Mouse (Mus musculus) B cell, adult 2 months (primary cell): Measurements from ENCODE around the gene Exosc6.
A peak's percentile ranks its signal among the peaks of the same experiment; 100 is the strongest.
"Not testable (repeated sequence)": the region's sequence is repeated elsewhere in the genome, so short reads cannot be mapped to it uniquely, and the experiment has no call there.

ENCODE experiments used
- DNase-seq, 2 experiments: peaks; one replicate each; pipeline ENCODE4 v3.0.0; 2022

The Exosc6 gene

DNA sequence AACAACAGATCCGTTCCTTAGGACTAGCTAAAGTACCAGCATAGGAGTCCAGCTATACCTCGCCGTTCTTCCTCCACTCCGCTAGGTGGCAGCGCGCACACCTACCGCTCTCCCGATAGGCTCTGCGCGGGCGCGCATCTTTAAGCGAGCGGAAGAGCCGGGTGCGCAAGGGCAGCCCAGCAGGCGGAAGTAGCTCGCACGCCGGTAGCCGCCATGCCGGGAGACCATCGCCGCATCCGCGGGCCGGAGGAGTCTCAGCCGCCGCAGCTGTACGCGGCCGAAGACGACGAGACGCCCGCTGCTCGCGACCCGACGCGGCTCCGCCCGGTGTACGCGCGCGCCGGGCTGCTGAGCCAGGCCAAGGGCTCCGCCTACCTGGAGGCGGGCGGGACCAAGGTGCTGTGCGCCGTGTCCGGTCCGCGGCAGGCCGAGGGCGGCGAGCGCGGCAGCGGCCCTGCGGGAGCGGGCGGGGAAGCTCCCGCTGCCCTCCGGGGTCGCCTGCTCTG, at the start of gene Exosc6:
TSS of gene Exosc6 (plus strand) at position 182 of the 506 bp plus-strand sequence.
- DNase-seq, result peak; percentile 91 to 93

DNA sequence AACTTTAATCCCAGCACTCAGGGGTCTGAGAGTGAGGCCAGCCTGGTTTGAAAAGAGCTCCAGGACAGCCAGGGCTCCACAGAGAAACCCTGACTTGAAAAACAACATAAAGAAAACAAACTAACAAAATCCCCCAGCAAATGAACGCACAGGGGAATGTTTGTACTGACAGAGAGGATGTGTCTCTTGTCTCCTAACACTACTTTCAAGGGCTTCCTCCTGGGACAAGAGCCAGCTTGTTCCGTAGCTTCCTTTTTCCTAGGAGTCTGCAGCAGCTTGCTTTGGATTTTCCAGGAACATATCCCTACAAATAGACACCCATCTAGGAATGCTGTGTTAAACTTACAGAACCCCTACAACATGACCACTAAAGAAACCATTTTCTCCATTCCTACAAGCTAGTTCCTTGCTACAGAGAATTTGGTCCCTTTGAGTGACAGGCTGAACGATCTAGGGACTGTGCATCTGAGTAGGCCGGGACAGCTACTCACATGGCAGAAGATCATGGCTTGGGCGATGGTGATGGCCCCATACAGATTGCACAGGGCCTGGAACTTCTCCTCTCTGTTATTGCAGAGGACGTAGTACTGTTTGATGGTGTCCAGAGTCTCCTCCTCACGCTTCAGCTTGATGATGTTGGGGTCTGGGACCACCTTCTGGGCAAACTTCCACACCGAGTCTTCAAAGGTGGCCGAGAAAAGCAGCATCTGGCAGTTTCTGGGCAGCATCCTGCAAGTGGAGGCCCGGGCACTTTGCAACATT, 45.7 kb upstream of the Exosc6 start:
- not testable (repeated sequence) for DNase-seq

DNA sequence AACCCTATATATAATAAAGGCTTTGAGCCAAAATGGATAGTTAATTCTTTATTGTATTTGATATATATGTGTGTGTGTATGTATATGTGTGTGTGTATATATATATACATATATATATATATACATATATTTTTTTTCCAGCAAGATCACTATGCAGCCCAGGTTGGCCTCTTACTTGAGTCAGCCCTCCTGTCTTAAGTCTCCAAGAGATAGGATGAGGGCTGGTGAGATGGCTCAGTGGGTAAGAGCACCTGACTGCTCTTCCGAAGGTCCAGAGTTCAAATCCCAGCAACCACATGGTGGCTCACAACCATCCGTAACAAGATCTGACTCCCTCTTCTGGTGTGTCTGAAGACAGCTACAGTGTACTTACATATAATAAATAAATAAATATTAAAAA, 29.5 kb upstream of the Exosc6 start:
- DNase-seq, result not testable (repeated sequence)

DNA sequence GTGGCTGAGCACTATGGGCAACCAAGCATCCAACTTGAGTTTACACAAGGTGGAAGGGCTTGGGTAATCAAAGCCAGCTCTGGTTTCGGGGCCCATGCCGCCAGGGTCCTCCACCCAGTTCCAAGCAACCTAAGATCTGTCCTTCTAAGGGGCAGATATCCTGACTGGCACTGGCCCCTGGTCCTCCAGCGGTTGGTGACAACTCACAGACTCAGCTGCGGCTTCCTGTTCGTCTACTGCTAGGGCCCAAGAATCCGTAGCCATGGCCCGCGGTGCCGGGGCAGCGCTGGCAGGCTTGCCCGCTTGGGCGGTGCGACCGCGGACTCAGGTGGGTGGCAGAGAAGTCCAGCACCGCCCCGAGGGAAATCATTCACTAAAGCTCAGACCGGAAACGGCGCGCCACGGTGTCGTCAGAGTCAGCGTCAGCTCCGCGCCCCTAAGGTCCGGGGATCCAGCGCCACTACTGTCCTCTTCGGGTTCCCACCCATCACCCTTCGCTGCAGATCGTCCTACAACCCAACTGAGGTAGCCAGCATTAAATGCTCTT, 28.7 kb upstream of the Exosc6 start:
- peak; percentile 88 to 89 for DNase-seq

DNA sequence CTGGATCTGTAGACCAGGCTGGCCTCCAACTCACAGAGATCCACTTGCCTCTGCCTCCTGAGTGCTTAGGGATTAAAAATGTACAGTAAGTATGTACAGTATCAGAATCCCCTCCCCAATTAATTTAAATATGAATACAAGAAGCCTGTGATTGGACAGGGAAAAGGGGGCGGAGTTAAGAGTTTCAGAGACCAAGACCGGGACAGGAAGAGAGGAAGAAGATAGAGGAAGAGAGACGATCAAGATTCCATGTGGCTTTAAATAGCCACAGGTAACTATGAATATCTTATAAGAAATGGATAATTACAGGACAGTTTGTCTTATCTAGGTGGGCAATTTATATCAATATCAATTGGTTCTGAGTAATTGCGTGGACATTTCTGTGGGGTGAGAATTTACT, 26.6 kb upstream of the Exosc6 start:
- no peak for DNase-seq

DNA sequence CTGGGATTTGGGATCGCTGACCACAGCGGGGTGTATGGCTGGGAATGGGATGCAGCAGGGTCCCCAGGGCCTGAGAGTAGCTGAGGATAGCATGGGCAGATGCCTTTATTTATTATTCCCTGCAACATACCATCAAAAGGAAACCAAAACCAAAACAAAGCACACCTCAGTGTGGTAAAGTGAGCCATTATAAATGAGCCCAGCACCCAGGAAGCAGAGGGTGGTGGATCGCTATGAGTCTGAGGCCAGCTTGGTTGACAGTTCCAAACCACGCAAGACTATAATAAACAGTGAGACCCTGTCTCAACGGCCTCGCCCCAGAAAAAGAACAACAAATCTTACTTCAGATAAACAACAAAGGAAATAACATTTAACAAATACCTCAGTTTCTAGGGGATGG, 26.1 kb upstream of the Exosc6 start:
- DNase-seq, result peak in 1 of 2 experiments; percentile 6

DNA sequence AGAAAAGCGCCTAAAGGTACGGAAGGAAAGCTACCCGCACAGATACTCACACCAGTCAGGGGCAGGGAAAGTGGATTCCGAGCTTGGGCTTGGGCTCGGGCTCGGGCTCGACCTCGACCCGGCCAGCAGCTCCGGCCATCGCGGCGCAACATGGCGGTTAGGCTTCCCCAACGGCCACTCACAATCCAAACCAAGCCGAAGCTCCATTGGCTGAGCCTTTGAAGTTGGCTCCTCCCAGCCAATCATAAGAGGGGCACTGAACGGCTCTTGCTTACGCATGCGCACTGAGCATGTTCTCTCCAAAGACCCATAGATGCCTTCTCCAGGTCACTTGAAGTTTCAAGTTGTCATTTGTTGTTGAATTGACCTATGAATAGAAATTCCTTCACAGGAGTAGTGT, 24.6 kb upstream of the Exosc6 start, which contains the start of gene Ddx19b:
TSS of gene Ddx19b (minus strand) at position 180 of the 400 bp plus-strand sequence.
- DNase-seq, result no peak

DNA sequence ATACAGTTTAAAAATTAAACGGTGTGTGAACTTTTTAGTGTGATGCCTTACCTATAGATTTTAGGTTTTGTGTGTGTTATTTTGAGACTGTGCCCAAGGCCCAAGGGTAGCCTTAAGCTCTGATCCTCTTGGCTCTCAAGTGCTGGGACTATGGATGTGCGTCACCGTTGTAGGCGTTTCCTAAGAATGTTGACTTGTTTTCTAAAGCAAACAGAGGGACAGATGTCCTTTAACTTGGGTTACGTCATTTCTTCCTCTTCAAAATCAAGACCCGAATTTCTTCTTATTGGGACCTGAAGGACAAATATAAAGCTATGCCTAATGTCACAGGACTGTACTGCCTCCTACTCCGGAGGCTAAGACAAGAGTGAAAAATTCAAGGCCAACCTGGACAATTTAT, 23.2 kb upstream of the Exosc6 start, which contains the start of gene Aars:
TSS of gene Aars (plus strand) at position 229 of the 400 bp plus-strand sequence.
- no peak for DNase-seq

DNA sequence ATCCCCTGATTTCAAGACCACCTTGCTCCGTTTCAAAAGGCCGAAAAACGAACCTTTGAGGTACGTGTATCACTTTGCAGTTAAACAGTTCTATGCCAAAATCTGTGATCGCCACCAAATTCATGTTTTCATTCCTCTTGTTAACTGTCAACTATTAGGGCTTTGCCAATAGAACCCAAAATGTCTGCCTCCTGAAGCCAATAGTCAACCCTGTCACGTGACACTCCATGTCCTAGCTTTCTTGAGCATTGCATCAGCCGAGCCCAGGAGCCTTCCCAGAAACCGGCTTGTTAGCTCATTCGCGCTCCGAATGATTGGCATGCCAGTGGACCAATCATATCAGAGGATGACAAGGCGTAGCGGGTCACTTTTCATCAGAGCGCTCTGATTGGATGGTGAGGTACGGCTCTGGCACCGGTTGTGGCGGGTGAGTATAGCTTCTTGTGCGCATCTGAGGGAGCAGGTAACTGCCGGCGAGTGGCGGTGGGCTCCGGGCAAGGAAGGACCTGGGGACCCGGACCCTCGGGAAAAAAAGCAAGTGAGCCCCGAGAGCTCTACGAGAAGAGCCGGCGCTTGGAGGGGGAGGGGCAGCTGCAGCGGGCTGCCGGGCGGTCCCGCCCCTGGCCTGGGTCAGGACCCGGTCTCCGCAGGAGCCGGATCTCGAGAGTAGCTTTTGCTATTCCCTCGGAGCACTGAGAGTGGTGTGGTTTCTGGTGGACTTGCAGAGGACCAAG, 22.5 kb upstream of the Exosc6 start:
- DNase-seq, result peak; percentile 91 to 92

DNA sequence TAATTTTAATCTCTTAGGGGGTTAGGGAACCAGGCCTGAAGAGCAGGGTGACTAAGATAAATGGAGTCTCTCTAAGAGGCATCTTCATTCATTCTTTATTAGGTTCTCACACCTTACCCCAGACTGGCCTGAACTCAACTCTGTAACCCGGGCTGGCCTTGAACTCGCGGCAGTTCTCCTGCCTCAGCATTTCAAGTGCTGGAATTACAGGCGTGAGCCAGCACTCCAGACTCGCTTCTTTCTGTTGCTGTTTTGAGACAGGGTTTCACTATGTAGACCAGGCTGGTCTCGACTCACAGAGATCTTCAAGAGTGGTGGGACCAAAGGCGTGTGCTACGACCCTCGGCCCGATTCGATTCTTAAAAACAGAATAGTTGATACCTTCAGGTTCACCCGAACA, 21.9 kb upstream of the Exosc6 start:
- DNase-seq, result peak; percentile 56 to 58

DNA sequence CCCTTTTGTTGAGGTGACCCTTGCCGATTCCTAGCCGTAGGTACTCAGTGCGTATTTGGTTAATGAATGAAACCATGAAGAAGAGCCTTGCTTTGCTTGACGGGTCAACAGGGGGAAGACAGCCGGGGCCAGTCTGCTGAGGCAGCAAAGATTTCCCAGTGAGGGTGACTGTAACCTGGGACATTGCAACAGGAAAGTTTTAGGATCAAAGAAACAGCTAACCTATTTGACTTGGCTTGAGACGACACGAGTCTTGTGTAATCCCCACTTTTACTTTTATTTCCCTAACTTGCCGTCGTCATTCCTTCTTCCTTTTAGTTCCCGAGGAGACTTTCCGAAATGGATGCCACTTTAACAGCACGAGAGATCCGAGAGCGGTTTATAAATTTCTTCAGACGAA, 19.5 kb upstream of the Exosc6 start:
- DNase-seq, result no peak

DNA sequence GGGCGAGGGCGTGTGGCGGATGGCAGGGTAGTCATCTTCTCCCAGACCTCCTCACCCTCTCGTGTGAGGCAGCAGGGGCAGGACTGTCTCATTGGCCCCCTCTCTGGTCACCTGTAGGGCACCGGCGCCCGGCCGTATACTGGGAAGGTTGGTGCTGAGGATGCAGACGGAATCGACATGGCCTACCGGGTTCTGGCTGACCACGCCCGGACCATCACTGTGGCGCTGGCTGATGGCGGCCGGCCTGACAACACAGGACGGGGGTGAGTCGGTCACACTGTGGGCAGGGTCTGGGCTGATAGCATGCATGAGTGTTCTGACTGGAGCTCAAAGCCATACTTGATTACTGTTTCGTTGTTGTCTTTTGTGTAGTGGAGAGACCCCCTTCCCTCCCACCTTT, 13.6 kb upstream of the Exosc6 start:
- DNase-seq, result no peak

DNA sequence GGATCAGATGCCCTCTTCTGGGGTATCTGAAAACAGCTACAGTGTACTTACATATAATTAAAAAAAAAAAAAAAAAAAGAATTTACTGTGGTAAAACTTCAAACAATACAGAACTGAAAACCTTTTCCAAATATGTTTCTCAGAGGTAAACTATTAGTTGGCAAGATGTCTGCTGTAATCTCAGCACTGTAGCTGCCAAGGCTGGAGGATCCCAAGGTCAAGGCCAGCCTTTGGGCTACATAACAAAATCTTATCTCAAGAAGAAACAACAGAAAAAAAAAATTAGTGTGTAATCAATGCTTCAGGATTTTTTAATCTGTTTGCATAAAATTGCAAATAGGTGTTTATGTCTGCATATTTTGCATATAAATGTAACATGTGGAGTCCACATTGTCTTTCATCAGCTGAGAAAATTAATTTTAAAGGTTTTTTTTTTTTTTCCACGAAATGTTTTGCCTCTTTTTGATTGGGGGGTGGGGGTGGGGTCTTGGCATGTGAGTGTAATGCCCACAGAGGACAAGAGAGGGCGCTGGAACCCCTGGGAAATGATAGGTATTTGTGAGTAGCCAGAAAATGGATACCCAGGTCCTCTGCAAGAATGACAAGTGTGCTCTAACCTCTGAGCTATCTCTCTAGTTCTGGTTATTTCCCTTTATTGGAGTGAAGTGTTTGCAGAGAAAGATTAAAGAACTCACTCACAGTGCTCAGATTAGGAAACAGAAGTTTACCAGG, 12.0 kb upstream of the Exosc6 start:
- DNase-seq, result peak in 1 of 2 experiments; percentile 26

DNA sequence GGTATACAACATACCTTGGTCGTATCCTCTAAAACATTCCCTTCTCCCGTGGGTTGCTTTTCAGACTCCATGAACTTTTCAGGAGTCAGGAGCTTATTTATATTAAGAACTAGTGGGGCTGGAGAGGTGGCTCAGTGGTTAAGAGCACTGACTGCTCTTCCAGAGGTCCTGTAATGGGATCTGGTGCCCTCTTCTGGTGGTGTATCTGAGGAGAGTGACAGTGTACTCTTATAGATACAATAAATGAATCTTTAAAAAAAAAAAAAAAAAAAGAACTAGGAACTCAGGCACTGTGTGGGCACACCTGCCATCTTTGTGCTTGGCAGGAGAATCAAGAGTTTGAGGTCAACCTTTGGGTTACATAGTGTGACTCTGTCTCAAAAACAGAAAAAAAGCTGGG, 7.4 kb upstream of the Exosc6 start:
- DNase-seq, result peak; percentile 38

DNA sequence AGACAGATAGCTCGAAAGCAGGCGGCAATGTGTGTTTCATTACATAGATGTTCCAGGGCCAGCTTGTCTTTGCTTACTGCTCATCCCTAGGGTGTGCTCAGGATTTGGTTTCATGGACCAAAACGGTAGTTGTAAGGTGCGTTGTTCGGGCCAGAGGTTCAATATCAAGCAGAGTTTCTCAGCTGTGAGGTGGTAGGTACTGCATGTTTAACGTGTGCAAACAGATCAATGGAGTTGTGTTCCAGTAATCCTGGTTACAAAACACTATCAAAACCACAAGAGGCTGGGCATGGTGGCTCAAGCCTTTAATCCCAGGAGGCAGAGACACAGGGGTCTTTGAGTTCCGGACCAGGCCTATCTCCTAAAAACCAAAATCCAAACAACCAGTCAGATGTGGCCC, 7.0 kb upstream of the Exosc6 start:
- no peak for DNase-seq

DNA sequence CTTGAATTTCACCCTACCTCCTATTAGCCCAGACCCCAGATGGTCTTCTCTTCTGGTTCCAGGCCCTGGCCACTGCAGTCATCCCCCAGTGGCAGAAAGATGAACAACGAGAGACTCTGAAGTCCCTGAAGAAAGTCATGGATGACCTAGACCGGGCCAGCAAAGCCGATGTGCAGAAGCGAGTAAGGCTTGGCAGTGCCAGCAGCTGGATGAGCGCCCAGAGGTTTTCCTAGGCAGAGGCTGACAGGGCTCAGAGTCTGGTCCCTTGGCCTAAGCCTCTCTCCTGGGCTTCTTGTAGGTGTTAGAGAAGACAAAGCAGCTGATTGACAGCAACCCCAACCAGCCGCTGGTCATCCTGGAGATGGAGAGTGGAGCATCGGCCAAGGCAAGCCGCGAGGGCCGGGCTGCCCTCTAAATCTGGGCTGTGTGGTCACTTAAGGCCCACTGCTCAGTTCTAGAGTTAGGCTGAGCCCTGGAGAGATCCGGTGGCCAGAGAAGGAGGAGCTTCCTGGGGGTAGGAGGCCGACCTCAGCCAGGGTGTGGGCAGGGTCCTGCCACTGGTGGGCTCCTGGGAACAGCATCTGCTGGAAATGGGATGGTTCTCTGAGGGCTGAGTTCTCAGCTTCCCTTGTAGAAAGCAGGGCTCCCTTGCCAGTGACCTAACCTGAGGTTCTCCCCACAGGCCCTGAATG, 2.2 kb upstream of the Exosc6 start:
- no peak for DNase-seq

DNA sequence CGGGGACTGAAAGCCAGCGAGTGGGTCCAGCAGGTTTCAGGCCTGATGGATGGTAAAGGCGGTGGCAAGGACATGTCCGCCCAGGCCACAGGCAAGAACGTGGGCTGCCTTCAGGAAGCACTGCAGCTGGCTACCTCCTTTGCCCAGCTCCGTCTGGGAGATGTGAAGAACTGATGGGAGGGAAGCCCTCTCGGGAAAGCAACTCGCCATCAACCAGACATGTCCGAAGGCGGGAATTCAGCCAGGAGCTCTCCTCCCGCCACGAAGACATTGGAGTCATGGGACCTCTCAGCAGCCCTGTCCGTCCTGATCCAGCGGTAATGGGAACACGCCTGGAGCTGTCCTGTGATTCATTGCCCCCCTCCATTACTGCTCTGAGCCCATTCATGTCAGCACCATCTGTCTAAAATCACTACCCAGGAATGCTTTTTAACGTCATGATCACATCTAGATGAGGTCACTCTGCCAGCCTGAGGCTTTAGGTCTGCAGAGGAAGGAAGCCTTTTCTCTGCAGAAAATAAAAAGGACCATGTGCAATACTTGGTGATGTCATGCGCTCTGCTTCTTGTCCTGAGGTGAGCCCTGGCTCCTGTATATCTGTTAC, 1.0 kb upstream of the Exosc6 start:
- DNase-seq, result no peak

DNA sequence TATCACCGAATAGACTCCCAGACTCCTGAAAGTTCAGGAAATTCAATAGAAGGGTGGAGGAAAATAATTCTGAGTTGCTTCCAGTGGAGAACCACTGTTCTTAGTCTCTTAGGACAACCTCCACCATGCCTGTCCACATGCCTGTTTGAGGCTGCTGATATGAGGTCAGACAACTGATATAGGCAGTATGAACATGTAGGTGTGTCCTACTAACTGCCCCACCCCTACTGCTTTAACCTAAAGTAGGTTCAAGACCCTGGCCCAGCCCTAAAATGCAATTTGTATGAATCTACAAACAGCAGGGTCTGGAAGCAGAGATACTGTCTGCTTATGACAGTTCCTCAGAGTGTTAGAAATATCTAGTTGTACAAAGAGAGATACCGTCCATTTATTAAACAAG, 478 bp upstream of the Exosc6 start:
- DNase-seq, result peak in 1 of 2 experiments; percentile 17

DNA sequence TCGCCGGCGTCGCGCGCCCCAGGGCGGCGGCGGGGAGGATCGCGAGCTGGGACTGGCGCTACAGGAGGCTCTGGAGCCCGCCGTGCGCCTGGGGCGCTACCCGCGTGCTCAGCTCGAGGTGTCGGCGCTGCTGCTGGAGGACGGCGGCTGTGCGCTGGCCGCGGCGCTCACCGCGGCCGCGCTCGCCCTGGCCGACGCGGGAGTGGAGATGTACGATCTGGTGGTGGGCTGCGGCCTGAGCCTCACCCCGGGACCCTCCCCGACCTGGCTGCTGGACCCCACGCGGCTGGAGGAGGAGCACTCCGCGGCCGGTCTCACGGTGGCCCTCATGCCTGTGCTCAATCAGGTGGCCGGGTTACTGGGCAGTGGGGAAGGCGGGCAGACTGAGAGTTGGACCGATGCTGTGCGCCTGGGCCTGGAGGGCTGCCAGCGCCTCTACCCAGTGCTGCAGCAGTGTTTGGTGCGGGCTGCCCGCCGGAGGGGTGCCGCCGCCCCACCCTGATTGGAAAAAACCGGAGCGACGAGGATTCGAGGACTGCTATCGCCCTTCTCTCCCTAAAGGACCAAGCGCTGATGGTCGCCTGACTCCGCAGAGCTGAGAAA, 653 bp downstream of the Exosc6 start:
- peak in 1 of 2 experiments; percentile 16 for DNase-seq

DNA sequence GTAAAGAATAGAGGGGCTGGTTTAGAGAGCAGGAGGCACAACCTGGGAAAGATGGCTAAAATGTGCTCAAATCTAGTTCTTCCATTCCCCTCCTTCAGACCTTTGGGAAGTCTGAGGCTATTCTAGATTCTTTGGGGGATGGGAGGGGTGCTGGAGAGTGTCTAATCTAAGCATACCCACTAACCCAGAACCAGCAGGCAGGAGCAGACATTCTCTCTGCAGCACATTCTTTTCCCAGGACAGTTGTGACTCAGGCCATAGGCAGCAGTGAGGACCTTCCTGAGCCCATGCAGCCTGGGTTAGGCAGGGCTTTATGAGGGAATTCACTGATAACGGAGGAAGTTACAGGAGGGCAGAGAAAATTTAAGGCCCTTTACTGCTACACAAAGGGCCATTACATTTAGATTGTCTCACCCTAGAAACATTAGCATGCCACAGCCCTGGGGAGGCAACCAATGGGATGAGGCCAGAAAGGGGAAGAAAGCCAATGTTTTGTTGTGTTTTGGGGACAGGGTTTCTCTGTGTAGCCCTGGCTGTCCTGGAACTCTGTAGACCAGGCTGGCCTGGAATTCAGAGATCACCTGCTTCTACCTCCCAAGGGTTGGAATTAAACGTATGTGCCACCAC, 2.9 kb downstream of the Exosc6 start:
- no peak for DNase-seq

DNA sequence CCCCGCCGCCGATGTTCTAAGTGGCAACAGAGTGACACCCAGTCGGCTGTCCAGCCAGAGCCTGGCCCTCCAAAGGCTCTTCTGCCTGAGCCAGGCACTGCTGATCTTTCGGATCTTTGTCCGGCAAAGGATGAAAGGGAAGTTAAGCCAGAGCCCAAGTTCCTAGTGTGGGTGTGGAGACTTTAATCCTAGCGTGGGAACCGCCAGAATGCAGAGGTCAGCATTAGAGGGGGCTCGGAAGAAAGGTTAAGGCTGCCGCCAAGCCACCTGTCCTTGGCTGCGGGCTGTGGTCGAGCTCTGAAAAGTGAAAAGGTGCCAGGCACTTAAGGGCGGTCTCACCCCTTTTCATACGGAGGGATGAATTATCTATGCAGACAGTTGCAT, 5.5 kb downstream of the Exosc6 start:
- DNase-seq, result no peak
